Mouse (Mus musculus): ENCODE measurements around the gene Ffar4. TPM values are rescaled to one million over a fixed set of nuclear protein-coding genes. Genes with fewer than 3 reads are reported as not detected.

The Ffar4 gene
- polyA plus RNA-seq, 1 experiment from 2014 or later, result 1.0 TPM

DNA sequence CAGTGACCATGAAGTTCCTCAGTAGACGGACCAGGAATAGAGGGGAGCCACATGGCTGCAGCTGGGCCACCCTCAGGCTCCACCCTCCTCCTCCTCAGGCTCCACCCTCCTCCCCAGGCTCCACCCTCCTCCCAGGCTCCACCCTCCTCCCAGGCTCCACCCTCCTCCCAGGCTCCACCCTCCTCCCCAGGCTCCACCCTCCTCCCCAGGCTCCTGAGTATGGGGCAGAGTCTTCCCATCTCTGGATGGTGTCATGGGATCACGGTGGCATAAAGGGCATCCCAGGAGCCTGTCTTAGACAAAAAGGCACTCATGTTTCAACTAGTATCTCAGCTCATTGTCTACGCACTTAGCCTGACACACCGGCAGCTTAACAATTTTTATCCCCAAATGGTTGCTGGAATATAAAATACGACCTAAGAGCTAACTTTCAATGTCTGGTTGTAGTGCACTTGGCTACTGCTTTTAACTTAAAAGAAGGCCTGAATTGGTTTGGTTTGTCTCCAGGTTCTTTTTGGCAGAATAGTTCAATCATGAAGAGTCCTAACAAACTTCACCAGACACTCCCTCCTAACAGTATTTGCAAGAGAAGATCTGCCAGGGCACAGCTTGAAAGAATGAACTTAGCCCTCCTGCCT is 23.4 kb downstream of the Ffar4 start:
- 86% methylated on average over 5 of the region's 5 CpGs for WGBS
- H3K4me2 ChIP-seq (replicated peaks; ENCODE audit: low read depth, low read length), result no peak overlapping the region

DNA sequence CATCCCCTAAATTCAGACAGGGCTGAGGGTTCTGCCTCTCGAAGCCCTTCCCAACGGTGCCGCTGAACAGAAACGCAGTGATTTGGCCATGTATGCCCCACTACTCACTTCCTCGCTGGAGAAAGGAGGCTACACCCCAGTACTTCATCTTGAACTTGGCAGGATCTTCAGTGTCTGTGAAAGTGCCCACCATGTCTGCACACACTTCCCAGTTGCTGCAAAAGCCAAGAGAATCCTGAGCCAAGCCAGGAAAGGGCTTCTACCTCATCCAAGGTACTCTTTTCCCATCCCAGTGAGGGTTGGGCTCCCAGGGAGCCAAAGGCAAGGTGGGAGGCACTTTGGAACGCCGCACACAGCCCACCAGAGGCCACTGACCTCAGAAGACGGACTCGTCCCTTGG is 27.1 kb downstream of the Ffar4 start:
- Histone ChIP-seq H3K36me3 (ENCODE audit: control insufficient read depth, insufficient read depth, low read length) (no peaks in the 10 kb centered on the region), H3K27ac (ENCODE audit: low read depth, low read length) (no peak overlapping the region), H3K4me1 (ENCODE audit: control insufficient read depth, insufficient read depth, low read length) (no peaks in the 10 kb centered on the region), H3K4me2 (replicated peaks; ENCODE audit: low read depth, low read length) (peak overlapping the region; percentile 98), H3K9ac (ENCODE audit: low read depth, low read length) (no peak overlapping the region; the same call in 1 of the 2 replicates), H3K27me3 (ENCODE audit: control insufficient read depth, insufficient read depth, low read length) (peaks cover 13% of the 10 kb centered on the region; the same call in 1 of the 2 replicates), H3K4me3 (ENCODE audit: low read length) (peak overlapping the region; percentile 59), H3K9me3 (ENCODE audit: control insufficient read depth, low read length) (no peaks in the 10 kb centered on the region)
- peak; percentile 41; the same call in 1 of the 2 replicates for ATAC-seq (ENCODE audit: low FRiP score, low TSS enrichment)
- 31% methylated on average over 9 of the region's 9 CpGs for WGBS

More for the DNA sequence above, 23.4 kb downstream of the Ffar4 start:
- Histone ChIP-seq H3K9me3 (ENCODE audit: control insufficient read depth, low read length) (no peaks in the 10 kb centered on the region), H3K27ac (ENCODE audit: low read depth, low read length) (no peak overlapping the region), H3K4me1 (ENCODE audit: control insufficient read depth, insufficient read depth, low read length) (no peaks in the 10 kb centered on the region), H3K27me3 (ENCODE audit: control insufficient read depth, insufficient read depth, low read length) (peaks cover 13% of the 10 kb centered on the region; the same call in 1 of the 2 replicates), H3K4me3 (ENCODE audit: low read length) (no peak overlapping the region), H3K36me3 (ENCODE audit: control insufficient read depth, insufficient read depth, low read length) (no peaks in the 10 kb centered on the region), H3K9ac (ENCODE audit: low read depth, low read length) (no peak overlapping the region)
- ATAC-seq (ENCODE audit: low FRiP score, low TSS enrichment), result no peak

DNA sequence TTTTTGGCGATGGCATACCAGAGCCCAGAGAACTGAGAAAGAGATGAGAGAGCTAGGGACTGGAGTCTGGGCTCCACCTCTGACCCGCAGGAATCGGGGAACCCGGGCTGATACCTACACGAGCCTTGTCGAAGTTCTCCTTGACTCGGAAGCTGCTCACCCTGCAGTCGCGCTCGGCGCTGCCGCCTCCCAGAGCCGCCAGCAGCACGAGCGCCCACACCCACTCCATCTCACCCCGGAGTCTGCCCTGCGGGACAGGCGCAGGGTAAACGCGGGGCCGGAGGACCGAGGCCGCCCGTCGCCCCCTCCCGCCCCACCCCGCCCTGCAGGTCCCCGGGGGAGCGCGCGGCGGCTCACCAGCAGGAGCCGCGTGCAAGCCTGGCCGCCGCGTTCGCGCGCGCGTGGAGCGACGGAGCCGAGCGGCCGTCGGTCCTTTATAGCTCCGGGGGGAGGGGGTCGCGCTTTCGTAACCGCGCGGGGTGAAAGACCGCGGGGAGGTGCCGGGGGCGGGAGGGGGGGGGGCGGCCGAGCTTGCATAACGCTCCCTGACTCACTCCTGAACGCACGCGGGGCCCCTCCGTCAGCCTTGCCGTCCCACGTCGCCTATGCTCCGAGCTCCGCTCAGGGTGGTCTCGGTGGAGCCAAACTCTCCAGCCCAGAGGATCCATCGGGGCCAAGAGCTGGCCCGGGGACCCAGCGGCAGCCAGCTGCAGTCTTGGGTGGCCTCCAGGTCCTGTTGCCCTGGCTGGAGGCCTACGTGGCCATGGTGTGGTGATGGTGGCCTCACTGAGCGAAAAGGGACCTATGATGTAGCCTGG is 27.7 kb downstream of the Ffar4 start:
- no peak overlapping the region for H3K27ac ChIP-seq (ENCODE audit: low read depth, low read length)

DNA sequence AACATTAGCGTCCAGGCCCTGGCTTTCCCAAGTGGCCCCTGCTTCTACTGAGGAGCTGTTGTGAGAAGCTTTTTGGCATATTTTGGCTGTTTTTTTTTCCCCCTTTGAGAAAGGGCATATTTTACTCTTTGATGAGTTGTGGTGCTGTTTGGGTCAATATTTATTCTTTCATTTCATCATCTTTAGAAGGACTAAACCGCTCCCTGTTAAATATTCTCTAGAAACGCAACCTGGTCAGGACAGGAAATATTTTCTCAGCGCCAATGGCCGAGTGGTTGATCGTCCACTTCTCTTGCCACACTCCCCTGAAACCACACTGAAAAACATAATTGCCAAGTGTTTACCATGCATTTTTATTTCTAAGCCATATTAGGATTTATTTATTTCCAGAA is 28.3 kb downstream of the Ffar4 start, which contains the start of gene Rbp4:
TSS of gene Rbp4 (minus strand) at position 63 of the 392 bp plus-strand sequence.
- no peak within 1 kb of the TSS for H3K27ac ChIP-seq (ENCODE audit: low read depth, low read length)
- H3K36me3 ChIP-seq (ENCODE audit: control insufficient read depth, insufficient read depth, low read length), result no peaks in the 10 kb centered on the region
- 63% methylated on average over 6 of the region's 6 CpGs for WGBS
- peak within 1 kb of the TSS; percentile 59 for H3K4me3 ChIP-seq (ENCODE audit: low read length)
- H3K9ac ChIP-seq (ENCODE audit: low read depth, low read length), result peak within 1 kb of the TSS; percentile 62
- H3K4me2 ChIP-seq (replicated peaks; ENCODE audit: low read depth, low read length), result peak within 1 kb of the TSS; percentile 98
- no peak; the same call in 1 of the 2 replicates for ATAC-seq (ENCODE audit: low FRiP score, low TSS enrichment)
- H3K27me3 ChIP-seq (ENCODE audit: control insufficient read depth, insufficient read depth, low read length), result peaks cover 13% of the 10 kb centered on the region; the same call in 1 of the 2 replicates
- H3K4me1 ChIP-seq (ENCODE audit: control insufficient read depth, insufficient read depth, low read length), result no peaks in the 10 kb centered on the region
- no peaks in the 10 kb centered on the region for H3K9me3 ChIP-seq (ENCODE audit: control insufficient read depth, low read length)

More for the DNA sequence above, 27.7 kb downstream of the Ffar4 start:
- WGBS, result 1% methylated on average over 48 of the region's 77 CpGs
- H3K27me3 ChIP-seq (ENCODE audit: control insufficient read depth, insufficient read depth, low read length), result peaks cover 13% of the 10 kb centered on the region; the same call in 1 of the 2 replicates
- H3K4me2 ChIP-seq (replicated peaks; ENCODE audit: low read depth, low read length), result peak overlapping the region; percentile 98
- H3K4me1 ChIP-seq (ENCODE audit: control insufficient read depth, insufficient read depth, low read length), result no peaks in the 10 kb centered on the region
- no peaks in the 10 kb centered on the region for H3K36me3 ChIP-seq (ENCODE audit: control insufficient read depth, insufficient read depth, low read length)
- no peaks in the 10 kb centered on the region for H3K9me3 ChIP-seq (ENCODE audit: control insufficient read depth, low read length)
- peak overlapping the region; percentile 59 for H3K4me3 ChIP-seq (ENCODE audit: low read length)
- ATAC-seq (ENCODE audit: low FRiP score, low TSS enrichment), result peak; percentile 82
- peak overlapping the region; percentile 62 for H3K9ac ChIP-seq (ENCODE audit: low read depth, low read length)

DNA sequence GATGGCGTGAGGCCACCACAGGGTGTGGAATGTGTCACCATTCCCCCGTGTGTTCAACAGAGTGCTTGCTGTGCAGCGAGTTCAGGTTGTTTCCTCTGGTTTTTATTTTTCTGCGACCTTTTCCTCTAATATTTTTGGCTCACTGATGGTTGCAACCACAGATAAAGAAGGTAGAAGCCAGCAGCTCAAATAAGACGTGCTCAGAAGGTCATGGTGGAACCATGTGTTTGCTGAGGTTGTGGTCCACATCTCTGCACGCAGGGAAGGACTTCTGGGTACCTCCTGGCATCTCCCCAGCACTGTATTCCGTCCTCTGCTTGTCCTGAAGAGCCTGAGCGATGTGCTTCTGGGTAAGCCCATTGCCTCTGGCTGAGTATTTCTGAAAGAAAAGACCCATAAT is 29.8 kb downstream of the Ffar4 start:
- Histone ChIP-seq H3K9me3 (ENCODE audit: control insufficient read depth, low read length) (no peaks in the 10 kb centered on the region), H3K27ac (ENCODE audit: low read depth, low read length) (no peak overlapping the region), H3K4me1 (ENCODE audit: control insufficient read depth, insufficient read depth, low read length) (no peaks in the 10 kb centered on the region), H3K36me3 (ENCODE audit: control insufficient read depth, insufficient read depth, low read length) (no peaks in the 10 kb centered on the region), H3K9ac (ENCODE audit: low read depth, low read length) (no peak overlapping the region), H3K27me3 (ENCODE audit: control insufficient read depth, insufficient read depth, low read length) (peaks cover 13% of the 10 kb centered on the region; the same call in 1 of the 2 replicates), H3K4me2 (replicated peaks; ENCODE audit: low read depth, low read length) (no peak overlapping the region), H3K4me3 (ENCODE audit: low read length) (no peak overlapping the region)
- 68% methylated on average over 8 of the region's 8 CpGs for WGBS
- ATAC-seq (ENCODE audit: low FRiP score, low TSS enrichment), result no peak

DNA sequence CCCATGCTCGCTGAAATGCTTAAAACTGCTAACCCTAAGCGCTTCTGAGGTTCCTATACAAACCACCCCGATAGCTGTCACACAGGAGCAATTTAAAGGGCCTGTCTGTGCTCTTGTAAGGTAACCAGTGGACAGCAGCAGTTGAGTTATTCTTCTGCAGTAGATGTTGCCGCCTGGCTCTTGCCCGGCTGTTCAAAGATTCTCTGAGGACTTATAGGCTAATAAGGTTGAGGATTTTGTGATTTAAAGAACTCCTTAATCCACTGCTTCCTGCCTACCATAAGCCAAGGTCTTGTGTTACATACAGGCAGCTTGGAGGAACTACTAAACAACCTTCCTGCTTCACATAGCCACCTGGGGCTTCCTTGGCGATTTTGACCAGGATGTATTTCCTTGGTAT is 35.6 kb downstream of the Ffar4 start, which contains the start of gene Pde6c:
TSS of gene Pde6c (plus strand) at position 301 of the 400 bp plus-strand sequence.
- no peak within 1 kb of the TSS for H3K4me3 ChIP-seq (ENCODE audit: low read length)
- ATAC-seq (ENCODE audit: low FRiP score, low TSS enrichment), result no peak
- H3K36me3 ChIP-seq (ENCODE audit: control insufficient read depth, insufficient read depth, low read length), result no peaks in the 10 kb centered on the region
- no peaks in the 10 kb centered on the region for H3K27me3 ChIP-seq (ENCODE audit: control insufficient read depth, insufficient read depth, low read length)
- H3K4me2 ChIP-seq (replicated peaks; ENCODE audit: low read depth, low read length), result no peak within 1 kb of the TSS
- H3K9me3 ChIP-seq (ENCODE audit: control insufficient read depth, low read length), result no peaks in the 10 kb centered on the region
- no peak within 1 kb of the TSS for H3K9ac ChIP-seq (ENCODE audit: low read depth, low read length)
- H3K27ac ChIP-seq (ENCODE audit: low read depth, low read length), result no peak within 1 kb of the TSS
- H3K4me1 ChIP-seq (ENCODE audit: control insufficient read depth, insufficient read depth, low read length), result no peaks in the 10 kb centered on the region
- 77% methylated on average over 6 of the region's 6 CpGs for WGBS

DNA sequence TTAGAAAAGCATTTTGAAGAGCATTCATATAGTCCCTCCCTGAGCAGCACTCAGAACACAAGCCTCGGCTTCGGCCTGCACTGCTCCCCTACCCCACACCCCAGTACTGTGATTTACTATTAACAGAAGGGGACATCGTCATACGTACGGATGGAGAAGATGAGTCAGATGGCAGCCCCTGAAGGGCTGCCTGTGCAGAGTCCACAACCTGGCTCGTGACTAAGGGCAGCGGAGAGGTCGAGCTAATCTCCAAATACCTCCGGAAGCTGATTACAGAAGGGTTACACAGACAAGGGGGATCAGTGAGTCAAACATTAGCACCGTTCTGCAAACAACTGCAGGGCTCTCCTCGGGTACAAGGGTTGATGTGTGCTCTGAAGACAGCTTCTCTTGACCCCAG is 37.1 kb downstream of the Ffar4 start:
- 64% methylated on average over 11 of the region's 11 CpGs for WGBS

DNA sequence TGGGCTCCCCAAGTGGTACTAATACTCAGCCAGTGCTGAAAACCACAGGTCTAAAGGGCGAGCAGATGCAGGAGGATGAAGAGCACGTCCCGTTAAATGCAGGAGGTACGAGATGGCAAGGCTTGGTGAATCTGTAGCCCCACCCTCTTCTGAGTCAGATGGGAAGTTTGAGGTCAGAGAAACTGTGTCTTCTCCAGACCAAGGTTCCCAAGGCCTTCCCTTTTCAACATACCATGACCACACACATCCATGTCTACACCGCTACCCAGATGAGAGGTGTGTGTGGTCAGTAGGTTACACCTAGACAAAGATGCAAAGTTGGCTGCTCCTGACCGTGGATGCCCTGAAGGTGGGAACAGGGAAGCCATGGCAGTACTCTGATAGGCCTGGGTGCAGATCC is 37.9 kb downstream of the Ffar4 start:
- 93% methylated on average over 6 of the region's 6 CpGs for WGBS

More for the DNA sequence above, 37.1 kb downstream of the Ffar4 start:
- no peaks in the 10 kb centered on the region for H3K36me3 ChIP-seq (ENCODE audit: control insufficient read depth, insufficient read depth, low read length)
- no peaks in the 10 kb centered on the region for H3K4me1 ChIP-seq (ENCODE audit: control insufficient read depth, insufficient read depth, low read length)
- H3K27me3 ChIP-seq (ENCODE audit: control insufficient read depth, insufficient read depth, low read length), result no peaks in the 10 kb centered on the region
- H3K4me2 ChIP-seq (replicated peaks; ENCODE audit: low read depth, low read length), result no peak overlapping the region
- H3K9ac ChIP-seq (ENCODE audit: low read depth, low read length), result no peak overlapping the region
- H3K9me3 ChIP-seq (ENCODE audit: control insufficient read depth, low read length), result no peaks in the 10 kb centered on the region
- ATAC-seq (ENCODE audit: low FRiP score, low TSS enrichment), result no peak
- H3K4me3 ChIP-seq (ENCODE audit: low read length), result no peak overlapping the region
- no peak overlapping the region for H3K27ac ChIP-seq (ENCODE audit: low read depth, low read length)

More for the DNA sequence above, 37.9 kb downstream of the Ffar4 start:
- no peak for ATAC-seq (ENCODE audit: low FRiP score, low TSS enrichment)
- Histone ChIP-seq H3K4me2 (replicated peaks; ENCODE audit: low read depth, low read length) (no peak overlapping the region), H3K36me3 (ENCODE audit: control insufficient read depth, insufficient read depth, low read length) (no peaks in the 10 kb centered on the region), H3K4me3 (ENCODE audit: low read length) (no peak overlapping the region), H3K27me3 (ENCODE audit: control insufficient read depth, insufficient read depth, low read length) (no peaks in the 10 kb centered on the region), H3K9ac (ENCODE audit: low read depth, low read length) (no peak overlapping the region), H3K27ac (ENCODE audit: low read depth, low read length) (no peak overlapping the region), H3K9me3 (ENCODE audit: control insufficient read depth, low read length) (no peaks in the 10 kb centered on the region), H3K4me1 (ENCODE audit: control insufficient read depth, insufficient read depth, low read length) (no peaks in the 10 kb centered on the region)

Measured in kidney, embryonic 14.5 days (tissue).